Mouse (Mus musculus) intestine, embryonic 16.5 days (tissue): Measurements from ENCODE around the gene Cdc42bpb. TPM values are rescaled to one million over a fixed set of nuclear protein-coding genes. Genes with fewer than 3 reads are reported as not detected.

Source experiments
- ATAC-seq: fragments of 200-750 bp; cut with Nextera tagmentation; 2 replicates; pipeline ENCODE4 v1.8.0; 2017; ENCODE audit warnings: moderate TSS enrichment, moderate library complexity
- H3K27ac ChIP-seq: fragments of 300-500 bp; sonication (generic); 2 replicates; pipeline ENCODE4 v1.5.1; 2014; ENCODE audit warnings: mild to moderate bottlenecking, low read length
- H3K27me3 ChIP-seq: fragments of 300-500 bp; sonication (generic); replicated peaks from 2 replicates; pipeline ENCODE4 v1.6.1; 2014; ENCODE audit warnings: low read length, control low read depth, mixed read lengths; ENCODE audit not compliant: control insufficient read depth, insufficient read depth
- H3K36me3 ChIP-seq: fragments of 300-500 bp; sonication (generic); 2 replicates; pipeline ENCODE4 v1.6.1; 2014; ENCODE audit warnings: low read length, control low read depth; ENCODE audit not compliant: control insufficient read depth, insufficient read depth
- H3K4me1 ChIP-seq: fragments of 300-500 bp; sonication (generic); 2 replicates; pipeline ENCODE4 v1.6.1; 2014; ENCODE audit warnings: low read length, control low read depth, mixed read lengths; ENCODE audit not compliant: control insufficient read depth, insufficient read depth
- H3K4me2 ChIP-seq: fragments of 300-500 bp; sonication (generic); 2 replicates; pipeline ENCODE4 v1.6.1; 2014; ENCODE audit warnings: low read depth, low read length, control low read depth
- H3K4me3 ChIP-seq: fragments of 300-500 bp; sonication (generic); 2 replicates; pipeline ENCODE4 v1.5.1; 2014; ENCODE audit warnings: mild to moderate bottlenecking, low read length
- H3K9ac ChIP-seq: fragments of 300-500 bp; sonication (generic); 2 replicates; pipeline ENCODE4 v1.6.1; 2014; ENCODE audit warnings: low read depth, low read length
- H3K9me3 ChIP-seq: fragments of 300-500 bp; sonication (generic); 2 replicates; pipeline ENCODE4 v1.6.1; 2016; ENCODE audit warnings: low read length, control low read depth; ENCODE audit not compliant: control insufficient read depth
- WGBS: fragments of 180-500 bp; shearing (Covaris S2); extraction: QIAGEN DNeasy Blood & Tissue Kit; methylation state at CpG from one replicate; pipeline ENCODE4 v1.1.7; 2014; 5-methylcytosine and 5-hydroxymethylcytosine counted together
- polyA plus RNA-seq: library from polyadenylated mRNA; unstranded; fragments of >200 nt; fragmentation: Nextera tagmentation; extraction: Ambion mirVana; gene quantifications from 2 replicates; pipeline ENCODE4 v1.2.1, GENCODE M21; 2015

Cdc42bpb gene
- polyA plus RNA-seq, 1 experiment from 2014 or later: 32.5 TPM

DNA sequence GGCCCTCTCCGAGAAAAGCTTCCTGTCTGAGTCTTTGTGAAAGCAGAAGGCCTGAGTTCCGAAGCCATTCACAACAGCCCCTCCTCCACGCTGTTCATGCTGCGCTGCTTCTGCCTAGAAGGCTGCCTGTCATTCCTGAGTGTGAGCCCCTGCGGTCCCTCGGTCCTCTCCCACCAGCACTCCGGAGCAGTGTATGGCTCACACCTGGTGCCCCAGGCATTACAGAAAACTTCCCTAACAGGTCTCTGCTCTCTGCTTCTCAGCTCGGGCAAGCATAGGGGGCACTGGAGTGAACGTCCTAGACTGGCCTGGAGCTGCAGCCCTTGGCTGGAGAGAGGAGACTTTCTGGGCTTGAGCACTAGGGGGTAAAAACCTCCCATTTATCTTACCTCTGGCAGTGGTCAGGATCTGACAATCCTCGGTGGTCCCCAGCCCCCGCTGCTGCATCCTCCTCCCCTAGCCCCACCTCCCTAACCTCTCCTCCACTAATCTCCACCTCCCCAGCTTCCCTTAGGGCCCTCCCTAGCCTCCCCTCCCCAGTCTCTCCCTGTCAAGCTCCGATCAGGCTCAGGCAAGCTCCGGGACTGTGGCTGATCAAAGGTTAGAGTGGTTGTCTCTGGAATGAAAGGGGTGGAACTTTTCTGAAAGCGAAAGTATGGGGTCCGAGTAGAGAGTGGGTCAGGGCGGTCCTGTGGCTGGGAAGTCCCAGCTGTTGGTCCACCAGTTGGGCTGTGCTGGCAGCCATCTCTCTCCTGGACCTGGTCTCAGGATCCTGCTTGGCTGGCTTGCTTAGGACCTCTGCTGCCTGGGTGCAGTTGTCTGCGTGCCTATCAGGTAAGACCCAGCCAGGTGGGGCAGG lies 39.6 kb upstream of the Cdc42bpb start, which contains the start of gene Exoc3l4:
TSS of gene Exoc3l4 (plus strand) at position 97 of the 859 bp plus-strand sequence.
- peak; percentile 71 for ATAC-seq
- peak within 1 kb of the TSS; percentile 78 for H3K4me2 ChIP-seq
- no peaks in the 10 kb centered on the region for H3K9me3 ChIP-seq
- H3K36me3 ChIP-seq: no peaks in the 10 kb centered on the region
- 3% methylated on average over 17 of the region's 17 CpGs for WGBS
- peak within 1 kb of the TSS; percentile 45 for H3K27ac ChIP-seq
- peak within 1 kb of the TSS; percentile 64 for H3K9ac ChIP-seq
- peaks cover 6% of the 10 kb centered on the region for H3K27me3 ChIP-seq
- peak within 1 kb of the TSS; percentile 41 for H3K4me3 ChIP-seq
- peaks cover 38% of the 10 kb centered on the region for H3K4me1 ChIP-seq

- H3K4me1 ChIP-seq: peaks cover 28% of the 10 kb centered on the region
- 1% methylated on average over 21 of the region's 21 CpGs for WGBS
Measured at GRCm38 (mm10) chr12:111413300-111413699, 35.8 kb upstream of the Cdc42bpb start.

DNA sequence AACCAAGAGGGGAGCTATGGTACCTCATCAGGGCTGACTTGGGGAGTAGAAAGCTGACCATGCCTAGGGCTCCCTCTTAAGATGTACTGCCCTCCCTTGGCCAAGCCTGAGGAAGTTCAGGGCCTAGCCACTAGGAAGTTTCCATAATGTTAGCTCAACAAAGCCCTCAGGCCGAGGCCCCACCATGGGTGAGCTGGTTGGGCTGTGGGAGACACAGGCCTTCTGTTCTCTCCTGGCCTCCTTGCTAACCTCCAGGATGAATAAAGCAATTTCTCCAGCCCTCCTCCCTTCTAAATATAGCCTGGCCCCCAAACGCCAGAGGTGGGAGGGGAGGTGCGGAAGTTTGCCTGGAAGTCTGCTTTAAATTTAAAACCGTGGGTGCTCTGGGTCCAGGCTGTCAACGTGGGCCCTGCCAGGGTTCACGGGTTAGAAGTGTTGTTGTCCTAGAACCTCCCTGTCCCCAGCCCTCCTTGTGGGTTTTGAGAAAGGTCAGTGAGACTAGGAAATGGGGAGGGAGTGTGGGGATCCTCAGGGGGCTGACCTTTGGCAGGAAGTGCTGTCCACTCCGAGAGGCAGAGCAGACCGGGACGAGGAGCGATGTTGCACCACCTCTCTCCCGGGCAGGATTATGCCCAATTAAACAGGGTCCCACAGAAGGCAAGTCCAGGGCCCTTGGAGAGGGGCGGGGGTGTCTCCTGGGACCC lies 35.2 kb upstream of the Cdc42bpb start:
- peaks cover 28% of the 10 kb centered on the region for H3K4me1 ChIP-seq
- WGBS: 24% methylated on average over 12 of the region's 12 CpGs
- H3K9ac ChIP-seq: peak overlapping the region; percentile 46
- peak; percentile 2; the same call in 1 of the 2 replicates for ATAC-seq
- H3K9me3 ChIP-seq: no peaks in the 10 kb centered on the region
- peaks cover 3% of the 10 kb centered on the region; the same call in 1 of the 2 replicates for H3K27me3 ChIP-seq
- peak overlapping the region; percentile 38 for H3K27ac ChIP-seq
- peak overlapping the region; percentile 57 for H3K4me2 ChIP-seq
- peak overlapping the region; percentile 37 for H3K4me3 ChIP-seq
- H3K36me3 ChIP-seq: no peaks in the 10 kb centered on the region

More at GRCm38 (mm10) chr12:111413300-111413699, 35.8 kb upstream of the Cdc42bpb start:
- H3K27me3 ChIP-seq: no peaks in the 10 kb centered on the region
- H3K27ac ChIP-seq: peak overlapping the region; percentile 38; the same call in 1 of the 2 replicates
- ATAC-seq: peak; percentile 78
- H3K4me2 ChIP-seq: peak overlapping the region; percentile 57
- H3K9ac ChIP-seq: peak overlapping the region; percentile 46
- H3K9me3 ChIP-seq: no peaks in the 10 kb centered on the region
- peak overlapping the region; percentile 37 for H3K4me3 ChIP-seq
- H3K36me3 ChIP-seq: no peaks in the 10 kb centered on the region

GRCm38 (mm10) chr12:111411631-111412355 lies 34.3 kb upstream of the Cdc42bpb start:
- Histone ChIP-seq H3K36me3 (no peaks in the 10 kb centered on the region), H3K27me3 (peaks cover 13% of the 10 kb centered on the region), H3K4me2 (no peak overlapping the region), H3K27ac (no peak overlapping the region), H3K4me3 (no peak overlapping the region), H3K9ac (no peak overlapping the region), H3K4me1 (peaks cover 23% of the 10 kb centered on the region), H3K9me3 (no peaks in the 10 kb centered on the region)
- 78% methylated on average over 8 of the region's 8 CpGs for WGBS
- no peak for ATAC-seq

DNA sequence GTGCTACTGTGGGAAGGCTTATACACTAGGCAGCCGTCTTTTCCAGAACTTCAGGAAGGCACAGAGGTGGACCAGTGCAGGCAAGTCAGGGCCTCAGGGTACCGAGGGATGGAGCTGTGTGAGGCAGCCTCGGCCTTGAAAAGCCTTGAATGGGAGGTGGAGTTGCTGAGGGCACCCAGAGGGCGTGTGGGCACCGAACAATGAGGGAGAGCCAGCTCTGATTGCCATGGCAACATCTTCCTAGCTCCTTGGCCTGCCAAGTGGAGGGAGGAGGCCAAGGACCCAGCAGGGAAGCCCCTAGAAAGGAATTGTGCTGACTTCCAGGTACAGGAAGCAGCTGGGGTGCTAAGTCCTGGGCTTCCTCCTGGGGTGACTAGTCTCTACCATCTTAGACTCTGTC lies 32.1 kb upstream of the Cdc42bpb start:
- H3K4me2 ChIP-seq: no peak overlapping the region
- H3K27me3 ChIP-seq: peaks cover 23% of the 10 kb centered on the region
- H3K9me3 ChIP-seq: no peaks in the 10 kb centered on the region
- H3K27ac ChIP-seq: no peak overlapping the region
- no peak for ATAC-seq
- 34% methylated on average over 5 of the region's 5 CpGs for WGBS
- H3K4me3 ChIP-seq: no peak overlapping the region
- H3K36me3 ChIP-seq: no peaks in the 10 kb centered on the region
- peaks cover 19% of the 10 kb centered on the region for H3K4me1 ChIP-seq
- H3K9ac ChIP-seq: no peak overlapping the region

DNA sequence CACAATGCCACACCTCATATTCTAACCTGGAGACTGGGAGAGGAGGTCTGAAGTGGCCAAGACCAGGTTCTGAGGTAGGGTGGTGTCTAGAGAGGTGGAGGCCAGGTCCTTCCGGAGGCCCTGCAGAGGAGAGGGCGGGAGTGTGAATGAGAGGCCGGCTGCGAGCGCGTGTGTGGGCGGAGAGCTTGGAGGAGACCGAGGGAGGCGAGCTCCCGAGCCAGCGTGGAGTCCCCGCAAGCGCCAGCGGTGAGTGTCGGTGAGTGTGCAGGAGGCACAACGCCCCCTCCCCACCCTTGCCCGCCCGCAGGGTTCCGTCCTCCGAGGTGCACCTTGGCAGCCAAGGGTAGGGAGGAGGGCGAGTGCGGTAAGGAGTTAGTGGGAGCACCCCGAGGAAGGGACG lies 29.1 kb upstream of the Cdc42bpb start, which contains the start of gene Lbhd2:
TSS of gene Lbhd2 (plus strand) at position 188 of the 400 bp plus-strand sequence.
- Histone ChIP-seq H3K4me2 (peak within 1 kb of the TSS; percentile 36), H3K9ac (0 out of 2 replicates have a peak within 1 kb of the TSS, but pooled peaks have one; percentile 44), H3K4me3 (peak within 1 kb of the TSS; percentile 23), H3K4me1 (peaks cover 9% of the 10 kb centered on the region; the same call in 1 of the 2 replicates), H3K36me3 (no peaks in the 10 kb centered on the region), H3K27ac (no peak within 1 kb of the TSS), H3K9me3 (no peaks in the 10 kb centered on the region), H3K27me3 (peaks cover 26% of the 10 kb centered on the region)
- under 1% methylated on average over 23 of the region's 24 CpGs for WGBS
- 0 out of 2 replicates have a peak, but pooled peaks have one; percentile 40 for ATAC-seq

DNA sequence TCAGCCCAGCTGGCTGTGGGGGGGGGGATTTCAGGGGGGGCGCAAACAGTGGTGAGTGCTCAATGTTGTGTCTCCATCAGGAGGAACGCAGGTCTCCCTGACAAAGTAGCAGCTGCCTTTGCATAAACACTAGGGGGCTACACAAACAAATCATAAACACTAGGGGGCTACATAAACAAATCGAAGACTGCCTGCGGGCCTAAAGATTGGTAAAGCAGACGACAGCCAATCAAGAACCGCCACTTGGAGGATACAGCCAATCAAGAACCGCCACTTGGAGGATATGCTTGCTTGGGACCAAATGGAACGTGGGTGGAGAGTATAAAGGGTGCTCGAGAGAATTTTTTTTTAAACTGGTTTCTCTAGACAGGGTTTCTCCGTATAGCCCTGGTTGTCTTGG lies 27.4 kb upstream of the Cdc42bpb start:
- H3K36me3 ChIP-seq: no peaks in the 10 kb centered on the region
- H3K27ac ChIP-seq: no peak overlapping the region
- no peaks in the 10 kb centered on the region for H3K9me3 ChIP-seq
- 52% methylated on average over 10 of the region's 10 CpGs for WGBS
- H3K27me3 ChIP-seq: peaks cover 26% of the 10 kb centered on the region
- H3K9ac ChIP-seq: no peak overlapping the region
- ATAC-seq: no peak
- no peak overlapping the region for H3K4me2 ChIP-seq
- peaks cover 10% of the 10 kb centered on the region; the same call in 1 of the 2 replicates for H3K4me1 ChIP-seq
- no peak overlapping the region for H3K4me3 ChIP-seq

GRCm38 (mm10) chr12:111401454-111402184 lies 24.1 kb upstream of the Cdc42bpb start:
- H3K9ac ChIP-seq: no peak overlapping the region
- peaks cover 12% of the 10 kb centered on the region; the same call in 1 of the 2 replicates for H3K27me3 ChIP-seq
- ATAC-seq: peak; percentile 77
- no peak overlapping the region for H3K4me2 ChIP-seq
- 0 out of 2 replicates have a peak, but pooled peaks cover 5% of the 10 kb centered on the region for H3K4me1 ChIP-seq
- H3K4me3 ChIP-seq: no peak overlapping the region
- WGBS: 21% methylated on average over 15 of the region's 15 CpGs
- no peaks in the 10 kb centered on the region for H3K36me3 ChIP-seq
- no peak overlapping the region for H3K27ac ChIP-seq
- no peaks in the 10 kb centered on the region for H3K9me3 ChIP-seq
